Mouse (Mus musculus) kidney, embryonic 15.5 days (tissue): ENCODE data around the gene Bpgm. TPM values are rescaled to one million over a fixed set of nuclear protein-coding genes. Genes with fewer than 3 reads are reported as not detected.

Experiments used
- ATAC-seq: fragments of 200-750 bp; cut with Nextera tagmentation; replicated peaks from 2 replicates; pipeline ENCODE4 v1.8.0; 2017; ENCODE audit warnings: moderate TSS enrichment; ENCODE audit not compliant: low FRiP score
- H3K27ac ChIP-seq: fragments of 300-500 bp; sonication (generic); 2 replicates; pipeline ENCODE4 v1.5.1; 2015; ENCODE audit warnings: mild to moderate bottlenecking, inconsistent platforms
- H3K27me3 ChIP-seq: fragments of 300-500 bp; sonication (generic); 2 replicates; pipeline ENCODE4 v1.6.1; 2015; ENCODE audit warnings: inconsistent platforms
- H3K36me3 ChIP-seq: fragments of 300-500 bp; sonication (generic); 2 replicates; pipeline ENCODE4 v1.6.1; 2015; ENCODE audit warnings: inconsistent platforms
- H3K4me1 ChIP-seq: fragments of 300-500 bp; sonication (generic); 2 replicates; pipeline ENCODE4 v1.6.1; 2015; ENCODE audit warnings: inconsistent platforms
- H3K4me2 ChIP-seq: fragments of 300-500 bp; sonication (generic); 2 replicates; pipeline ENCODE4 v1.6.1; 2015; ENCODE audit warnings: moderate library complexity, mild to moderate bottlenecking, inconsistent platforms
- H3K4me3 ChIP-seq: fragments of 300-500 bp; sonication (generic); replicated peaks from 2 replicates; pipeline ENCODE4 v1.5.1; 2015; ENCODE audit warnings: mild to moderate bottlenecking, inconsistent platforms
- H3K9ac ChIP-seq: fragments of 300-500 bp; sonication (generic); 2 replicates; pipeline ENCODE4 v1.6.1; 2015; ENCODE audit warnings: mild to moderate bottlenecking, inconsistent platforms
- H3K9me3 ChIP-seq: fragments of 300-500 bp; sonication (generic); replicated peaks from 2 replicates; pipeline ENCODE4 v1.6.1; 2016; ENCODE audit warnings: inconsistent platforms
- WGBS: fragments of 180-500 bp; shearing (Covaris S2); methylation state at CpG from one replicate; pipeline ENCODE4 v1.1.7; 2015; ENCODE audit warnings: mixed read lengths; 5-methylcytosine and 5-hydroxymethylcytosine counted together
- polyA plus RNA-seq: library from polyadenylated mRNA; unstranded; fragments of >200 nt; fragmentation: Nextera tagmentation; extraction: Ambion mirVana; gene quantifications from 2 replicates; pipeline ENCODE4 v1.2.1, GENCODE M21; 2015

Bpgm gene
- polyA plus RNA-seq, 1 experiment from 2014 or later, result 43.7 TPM

DNA sequence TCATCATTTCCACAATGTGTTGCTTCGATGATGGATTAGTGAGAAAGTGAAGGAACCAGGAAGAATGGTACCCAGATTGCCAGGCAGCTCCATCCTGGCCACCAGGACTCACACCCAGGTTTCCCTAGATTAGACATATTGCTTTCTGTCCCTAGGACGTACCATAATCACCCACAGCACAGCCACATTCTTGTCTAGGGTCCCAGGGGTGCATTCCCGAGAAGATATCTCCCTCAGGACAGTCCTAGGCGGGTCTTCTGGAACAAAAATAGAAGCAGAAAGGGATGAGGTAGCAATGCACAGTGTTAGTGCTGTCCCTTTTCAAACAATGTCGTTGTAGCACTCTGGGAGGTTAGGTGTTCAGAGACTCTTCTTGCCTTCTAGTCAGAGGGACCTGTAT lies 57.9 kb downstream of the Bpgm start:
- Histone ChIP-seq H3K4me3 (no peak overlapping the region), H3K36me3 (no peaks in the 10 kb centered on the region), H3K9ac (no peak overlapping the region), H3K4me2 (no peak overlapping the region), H3K27me3 (no peaks in the 10 kb centered on the region), H3K27ac (no peak overlapping the region), H3K4me1 (no peaks in the 10 kb centered on the region), H3K9me3 (no peaks in the 10 kb centered on the region)
- ATAC-seq, result no peak
- 75% methylated on average over 5 of the region's 5 CpGs for WGBS

DNA sequence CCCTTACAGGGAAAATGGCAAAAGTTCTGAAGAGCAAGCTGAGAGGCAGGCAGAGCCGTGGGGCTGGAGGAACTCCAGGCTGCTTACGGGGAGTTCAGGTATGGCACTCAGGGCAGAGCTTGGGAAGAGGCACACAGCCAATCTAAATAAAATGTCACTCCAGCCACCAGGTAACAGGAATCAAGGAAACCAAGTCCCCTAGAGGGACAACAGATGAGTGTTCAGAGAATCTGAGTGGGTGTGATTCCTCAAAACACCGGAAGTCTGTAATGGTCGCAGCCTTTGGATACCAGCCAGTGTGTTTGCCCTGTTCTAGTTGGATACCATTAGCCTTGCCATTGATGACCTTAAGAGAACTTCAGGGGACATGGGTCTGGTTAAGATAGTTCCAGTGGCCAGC lies 66.9 kb downstream of the Bpgm start:
- Histone ChIP-seq H3K9ac (no peak overlapping the region), H3K4me3 (no peak overlapping the region), H3K27me3 (no peaks in the 10 kb centered on the region), H3K4me1 (peaks cover 14% of the 10 kb centered on the region), H3K9me3 (no peaks in the 10 kb centered on the region), H3K36me3 (no peaks in the 10 kb centered on the region), H3K4me2 (no peak overlapping the region), H3K27ac (no peak overlapping the region)
- whole genome bisulfite sequencing, result 64% methylated on average over 4 of the region's 4 CpGs
- no peak for ATAC-seq

DNA sequence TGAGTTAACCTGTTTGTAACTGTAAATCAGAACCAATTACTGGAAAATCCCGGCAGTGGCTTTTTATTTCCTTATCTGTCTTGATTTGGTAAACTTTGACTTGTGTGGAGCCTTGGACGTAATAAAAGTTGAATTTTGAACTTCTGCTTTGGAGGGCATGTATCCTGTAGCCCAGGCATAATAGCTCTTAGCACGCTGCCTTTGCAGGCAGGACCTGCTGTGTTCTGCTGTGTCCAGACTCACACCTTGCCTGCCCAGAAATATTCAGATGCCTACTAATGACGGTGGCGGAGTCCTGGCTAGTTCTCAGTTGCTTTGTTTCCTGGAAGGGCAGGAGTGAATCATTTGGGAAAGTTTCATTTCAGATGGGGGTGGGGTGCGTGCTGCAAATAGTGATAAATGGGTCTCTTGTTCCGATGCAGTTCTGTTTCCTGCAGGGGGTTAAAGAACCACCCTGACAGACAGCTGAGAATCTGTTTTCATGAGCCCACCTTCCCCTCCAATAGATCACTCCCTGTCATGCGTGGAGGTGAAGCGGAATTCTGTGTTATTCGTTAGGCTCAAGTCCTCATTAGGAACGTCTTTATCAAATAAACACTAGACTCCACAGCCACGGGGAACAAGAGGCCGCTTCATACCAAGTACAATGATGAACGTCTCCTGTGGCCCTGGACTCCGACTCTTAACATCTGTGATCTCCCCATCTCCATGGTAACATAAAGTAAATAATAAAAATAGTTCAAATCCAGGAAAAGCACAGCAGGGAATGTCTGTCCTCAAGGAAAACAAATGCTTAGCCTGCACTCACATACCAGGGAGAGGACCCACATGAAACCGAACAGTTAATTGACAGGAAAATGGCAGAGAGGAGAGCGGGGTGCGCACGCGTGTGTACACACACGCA lies 67.5 kb downstream of the Bpgm start:
- no peak overlapping the region for H3K4me3 ChIP-seq
- H3K4me2 ChIP-seq, result peak overlapping the region; percentile 30
- ATAC-seq, result 0 out of 2 replicates have a peak, but pooled peaks have one; percentile 12
- H3K27ac ChIP-seq, result no peak overlapping the region
- peaks cover 16% of the 10 kb centered on the region for H3K4me1 ChIP-seq
- H3K9ac ChIP-seq, result no peak overlapping the region
- H3K36me3 ChIP-seq, result no peaks in the 10 kb centered on the region
- H3K27me3 ChIP-seq, result no peaks in the 10 kb centered on the region
- H3K9me3 ChIP-seq, result no peaks in the 10 kb centered on the region
- WGBS, result 49% methylated on average over 21 of the region's 21 CpGs

DNA sequence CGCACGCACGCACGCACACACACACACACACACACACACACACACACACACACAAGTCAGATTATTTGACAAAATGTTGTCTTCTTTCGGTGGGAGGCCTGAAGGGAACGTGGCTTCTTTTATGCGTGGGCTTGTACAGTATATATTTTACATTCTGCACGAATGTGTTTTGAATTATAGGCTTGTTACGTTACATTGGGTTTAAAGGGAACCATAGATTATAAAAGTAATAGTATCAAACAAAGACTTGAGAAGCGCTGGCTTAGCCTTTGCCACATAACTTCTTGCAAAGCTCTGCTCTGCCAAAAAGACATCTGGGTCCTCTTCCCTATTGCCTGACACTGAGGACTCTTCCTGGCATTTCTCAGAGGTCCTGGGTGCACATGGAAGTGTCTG lies 68.2 kb downstream of the Bpgm start:
- Histone ChIP-seq H3K4me3 (no peak overlapping the region), H3K4me2 (no peak overlapping the region), H3K4me1 (peaks cover 17% of the 10 kb centered on the region), H3K9ac (no peak overlapping the region), H3K36me3 (no peaks in the 10 kb centered on the region), H3K27ac (no peak overlapping the region), H3K27me3 (no peaks in the 10 kb centered on the region), H3K9me3 (no peaks in the 10 kb centered on the region)
- WGBS, result 70% methylated on average over 10 of the region's 10 CpGs
- ATAC-seq, result no peak

DNA sequence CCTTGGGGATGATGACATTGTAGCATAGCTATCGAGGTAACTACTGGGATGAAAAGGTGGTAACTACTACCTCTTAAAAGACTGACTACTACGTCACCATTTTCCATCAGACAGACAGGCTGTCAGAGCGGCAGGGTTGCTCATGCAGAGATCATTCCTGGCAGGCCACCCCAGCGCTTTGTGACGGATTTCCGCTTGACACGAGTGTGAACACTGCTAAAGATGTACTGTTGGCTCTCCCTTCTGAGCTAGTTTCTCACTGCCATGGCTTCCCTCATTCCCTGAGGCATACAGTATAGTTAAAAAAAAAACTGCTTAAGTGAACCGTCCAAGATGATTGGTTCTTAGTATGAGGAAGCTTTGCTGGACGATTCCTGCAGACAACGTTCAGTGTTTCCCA lies 69.3 kb downstream of the Bpgm start:
- 74% methylated on average over 10 of the region's 10 CpGs for WGBS
- Histone ChIP-seq H3K27me3 (no peaks in the 10 kb centered on the region), H3K9me3 (no peaks in the 10 kb centered on the region), H3K4me2 (no peak overlapping the region), H3K9ac (no peak overlapping the region), H3K4me3 (no peak overlapping the region), H3K4me1 (peaks cover 17% of the 10 kb centered on the region), H3K27ac (no peak overlapping the region), H3K36me3 (no peaks in the 10 kb centered on the region)
- ATAC-seq, result no peak

DNA sequence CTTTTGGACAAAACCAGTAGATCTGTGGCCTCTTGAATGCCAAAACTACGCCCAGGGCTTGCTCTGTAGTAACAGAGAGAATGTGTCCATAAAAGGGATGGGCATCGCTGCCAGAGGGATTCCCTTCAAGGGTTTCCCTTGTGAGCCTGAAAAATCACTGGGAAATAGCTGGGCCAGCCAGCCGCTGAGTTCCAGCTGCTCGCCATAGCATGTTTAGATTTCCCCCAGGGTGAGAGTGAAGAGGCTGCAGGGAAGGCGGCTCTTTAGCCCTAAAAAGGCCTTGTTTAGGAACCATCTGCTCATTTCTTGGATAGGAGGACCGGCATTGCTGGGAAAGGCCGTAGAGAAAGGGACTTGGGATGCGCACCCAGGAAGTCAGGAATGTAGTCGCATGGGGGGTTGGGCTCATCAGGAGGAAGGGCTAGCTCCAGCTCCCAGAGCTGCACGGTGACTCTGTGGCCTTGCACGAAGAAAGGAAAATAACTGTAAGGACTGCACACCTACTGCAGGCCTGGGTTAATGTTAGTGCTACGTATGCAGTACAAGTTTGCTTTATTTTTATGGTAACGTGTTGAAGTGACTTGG lies 72.5 kb downstream of the Bpgm start:
- H3K9ac ChIP-seq, result no peak overlapping the region
- no peaks in the 10 kb centered on the region for H3K36me3 ChIP-seq
- no peaks in the 10 kb centered on the region for H3K9me3 ChIP-seq
- peaks cover 9% of the 10 kb centered on the region for H3K4me1 ChIP-seq
- no peak for ATAC-seq
- H3K4me2 ChIP-seq, result no peak overlapping the region
- H3K27ac ChIP-seq, result no peak overlapping the region
- no peak overlapping the region for H3K4me3 ChIP-seq
- 57% methylated on average over 13 of the region's 13 CpGs for WGBS
- no peaks in the 10 kb centered on the region for H3K27me3 ChIP-seq

DNA sequence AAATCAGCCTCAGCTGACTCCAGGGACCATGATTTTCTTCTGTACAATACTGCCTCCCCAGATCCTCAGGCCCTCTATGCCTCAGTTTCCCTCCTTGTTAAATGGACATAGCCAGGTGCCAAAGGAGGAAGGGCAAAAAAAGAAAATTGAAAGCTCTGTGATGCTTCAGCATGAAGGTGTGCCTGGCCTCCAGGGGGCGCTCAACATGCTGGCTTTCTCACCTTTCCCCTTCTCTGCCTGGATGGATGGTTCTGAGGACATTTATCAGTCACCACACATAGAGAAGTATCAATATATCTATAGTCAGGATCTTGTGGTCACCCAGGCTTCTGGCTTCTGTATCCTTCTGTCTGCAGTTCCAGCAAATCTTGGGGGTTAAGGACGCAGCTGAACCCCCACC lies 73.0 kb downstream of the Bpgm start:
- 42% methylated on average over 2 of the region's 2 CpGs for WGBS
- no peak overlapping the region for H3K4me2 ChIP-seq
- no peak for ATAC-seq

DNA sequence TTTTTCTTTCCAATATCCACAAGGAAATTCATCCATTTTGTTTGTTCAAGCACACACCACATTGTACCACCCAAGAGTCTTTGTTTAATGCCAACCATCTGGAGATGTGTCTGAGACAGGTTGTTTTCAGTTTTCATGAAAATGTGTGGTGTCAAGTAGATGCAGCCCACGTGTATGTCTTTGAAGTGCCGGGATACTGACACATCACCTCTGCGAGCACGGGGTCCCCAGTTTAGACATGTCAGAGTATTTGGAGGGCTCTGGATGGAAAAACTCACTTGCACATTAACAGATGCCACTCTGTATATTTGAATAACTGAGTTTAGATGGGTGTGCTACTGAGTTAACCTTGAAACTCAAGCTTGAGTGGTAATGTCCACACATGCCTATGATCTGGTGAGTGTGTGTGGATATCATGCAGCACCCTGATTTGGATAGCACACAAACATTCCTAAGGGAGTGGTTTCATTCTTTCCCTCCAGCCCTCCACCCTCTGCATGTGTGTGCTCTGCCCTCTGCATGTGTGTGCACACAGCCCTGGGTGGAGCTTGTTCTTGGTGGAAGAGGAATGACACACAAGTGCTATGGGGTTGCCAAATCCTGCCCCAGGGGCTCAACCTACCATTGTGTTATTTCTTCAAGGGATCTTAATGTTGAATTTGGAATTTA lies 76.6 kb downstream of the Bpgm start:
- no peak for ATAC-seq
- Histone ChIP-seq H3K4me1 (0 out of 2 replicates have a peak, but pooled peaks cover 3% of the 10 kb centered on the region), H3K27me3 (no peaks in the 10 kb centered on the region), H3K9ac (no peak overlapping the region), H3K4me3 (no peak overlapping the region), H3K4me2 (no peak overlapping the region), H3K36me3 (no peaks in the 10 kb centered on the region), H3K27ac (no peak overlapping the region), H3K9me3 (no peaks in the 10 kb centered on the region)
- 78% methylated on average over 4 of the region's 4 CpGs for WGBS

More for the DNA sequence above, 73.0 kb downstream of the Bpgm start:
- Histone ChIP-seq H3K36me3 (no peaks in the 10 kb centered on the region), H3K9ac (no peak overlapping the region), H3K9me3 (no peaks in the 10 kb centered on the region), H3K4me3 (no peak overlapping the region), H3K27ac (no peak overlapping the region), H3K27me3 (no peaks in the 10 kb centered on the region), H3K4me1 (0 out of 2 replicates have a peak, but pooled peaks cover 4% of the 10 kb centered on the region)

DNA sequence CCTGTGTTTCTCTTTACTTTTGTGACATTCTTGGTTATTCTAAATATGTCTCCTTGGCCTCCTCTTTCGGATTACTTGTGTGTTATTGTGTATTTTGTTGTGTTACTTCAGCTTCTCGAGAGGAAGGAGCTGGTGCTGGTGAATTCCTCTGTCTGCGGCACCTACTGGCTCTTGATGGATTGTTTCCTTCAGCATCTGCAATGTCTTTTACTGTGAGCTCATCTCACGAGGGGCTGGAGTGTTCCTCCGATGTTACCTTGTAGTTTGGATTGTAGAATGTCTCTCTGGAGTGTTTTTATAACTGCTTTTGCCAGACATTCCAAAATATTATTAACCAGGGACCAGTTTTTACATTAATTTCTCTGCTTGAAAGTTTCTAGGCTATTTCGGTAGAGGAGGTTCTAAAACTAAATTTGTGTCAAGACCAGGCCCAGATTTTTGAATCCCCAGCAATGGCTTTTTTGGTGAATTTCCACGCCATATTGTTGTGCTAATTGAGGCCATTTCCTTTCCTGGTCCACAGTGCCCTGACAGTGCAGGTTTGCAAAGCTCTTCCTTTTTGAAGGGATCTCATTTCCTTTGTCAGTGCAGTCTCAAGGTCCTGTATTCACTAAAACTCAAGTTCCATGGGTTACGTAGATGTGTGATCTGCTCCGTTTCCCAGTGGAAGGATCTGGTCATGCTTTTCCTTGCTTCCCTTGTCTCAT lies 78.4 kb downstream of the Bpgm start:
- no peak overlapping the region for H3K27ac ChIP-seq
- ATAC-seq, result no peak
- H3K9ac ChIP-seq, result no peak overlapping the region
- H3K4me1 ChIP-seq, result peaks cover 3% of the 10 kb centered on the region; the same call in 1 of the 2 replicates
- H3K4me3 ChIP-seq, result no peak overlapping the region
- H3K9me3 ChIP-seq, result no peaks in the 10 kb centered on the region
- H3K4me2 ChIP-seq, result no peak overlapping the region
- WGBS, result 60% methylated on average over 9 of the region's 9 CpGs
- H3K36me3 ChIP-seq, result no peaks in the 10 kb centered on the region
- no peaks in the 10 kb centered on the region for H3K27me3 ChIP-seq
